Mouse (Mus musculus) bone marrow, adult 2 months (tissue): ENCODE results near the gene Htr1f.

Source experiments
- CTCF ChIP-seq: fragments of 200-500 bp; IDR thresholded peaks from 2 replicates; pipeline ENCODE4 v1.5.1; 2011; ENCODE audit warnings: low read length, control low read depth; ENCODE audit not compliant: control insufficient read depth, insufficient read depth
- POLR2A ChIP-seq: fragments of 200-500 bp; IDR thresholded peaks from 2 replicates; pipeline ENCODE4 v1.6.1; 2011; ENCODE audit warnings: low read depth, mild to moderate bottlenecking, control low read depth, low read length, borderline replicate concordance; ENCODE audit not compliant: control insufficient read depth

GRCm38 (mm10) chr16:64961690-64962089 is 144.0 kb downstream of the Htr1f start:
- TF ChIP-seq CTCF (no peak), POLR2A (no peak)
